Mouse (Mus musculus): ENCODE measurements at regions not wholly inside any gene's neighbourhood (a gene's known extent, or its start where the extent isn't known, plus 50 kb on each side); places are given as distances from the start of the nearest gene placed in this dataset.

- in situ Hi-C loops (cut with MboI; ENCODE audit: low pct_unique_long_range_greater_than_20kb in 1 of 2, low sequenced_read_pairs in 2 of 2, unreplicated experiment in 1 of 2): no loop called here
These were observed 283.6 kb upstream of the Nfe2l3 start for GRCm38 (mm10) chr6:51148821-51149220.

GRCm38 (mm10) chr6:51150066-51150465, 282.4 kb upstream of the Nfe2l3 start:
- in situ Hi-C loops (cut with MboI; ENCODE audit: low pct_unique_long_range_greater_than_20kb in 1 of 2, low sequenced_read_pairs in 2 of 2, unreplicated experiment in 1 of 2): loop anchor here (25.0 kb wide), 2 partner anchors 338 to 463 kb away; no protein-coding TSS in a partner anchor

GRCm38 (mm10) chr6:51150486-51150885, 282.0 kb upstream of the Nfe2l3 start:
- in situ Hi-C loops (cut with MboI; ENCODE audit: low pct_unique_long_range_greater_than_20kb in 1 of 2, low sequenced_read_pairs in 2 of 2, unreplicated experiment in 1 of 2): loop anchor here (25.0 kb wide), 2 partner anchors 338 to 463 kb away; no protein-coding TSS in a partner anchor

DNA sequence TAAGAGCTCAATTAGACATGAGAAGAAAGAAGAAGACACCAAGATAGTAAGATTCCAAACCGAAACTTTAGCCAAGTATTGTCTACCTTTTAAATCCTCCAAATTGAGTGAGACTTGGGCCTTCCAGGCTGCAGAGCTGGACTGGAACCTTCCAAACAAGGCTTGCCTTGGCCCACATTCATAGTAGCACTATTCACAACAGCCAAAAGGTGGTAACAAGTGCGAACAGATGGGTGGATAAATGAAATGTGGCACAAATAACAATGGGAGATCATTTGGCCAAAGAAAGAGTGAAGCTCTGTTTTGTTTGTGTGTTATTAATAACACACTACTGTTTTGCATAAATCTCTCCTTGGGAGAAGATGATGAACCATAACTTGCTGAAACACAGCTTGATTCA, 281.6 kb upstream of the Nfe2l3 start:
- in situ Hi-C loops (cut with MboI; ENCODE audit: low pct_unique_long_range_greater_than_20kb in 1 of 2, low sequenced_read_pairs in 2 of 2, unreplicated experiment in 1 of 2): loop anchor here (25.0 kb wide), 2 partner anchors 339 to 464 kb away; no protein-coding TSS in a partner anchor

- in situ Hi-C loops (cut with MboI; ENCODE audit: low pct_unique_long_range_greater_than_20kb in 1 of 2, low sequenced_read_pairs in 2 of 2, unreplicated experiment in 1 of 2): loop anchor here (25.0 kb wide), 2 partner anchors 345 to 470 kb away; no protein-coding TSS in a partner anchor
These were observed 275.6 kb upstream of the Nfe2l3 start for GRCm38 (mm10) chr6:51156836-51157370.

GRCm38 (mm10) chr6:51161149-51161548, 271.3 kb upstream of the Nfe2l3 start:
- in situ Hi-C loops (cut with MboI; ENCODE audit: low pct_unique_long_range_greater_than_20kb in 1 of 2, low sequenced_read_pairs in 2 of 2, unreplicated experiment in 1 of 2): loop anchor here (5.0 to 25.0 kb wide), 4 partner anchors 74 to 474 kb away; no protein-coding TSS in a partner anchor

- in situ Hi-C loops (cut with MboI; ENCODE audit: low pct_unique_long_range_greater_than_20kb in 1 of 2, low sequenced_read_pairs in 2 of 2, unreplicated experiment in 1 of 2): loop anchor here (5.0 to 25.0 kb wide), 4 partner anchors 75 to 475 kb away; no protein-coding TSS in a partner anchor
These were observed 270.0 kb upstream of the Nfe2l3 start for GRCm38 (mm10) chr6:51162208-51163082.

GRCm38 (mm10) chr6:51163266-51163665, 269.2 kb upstream of the Nfe2l3 start:
- in situ Hi-C loops (cut with MboI; ENCODE audit: low pct_unique_long_range_greater_than_20kb in 1 of 2, low sequenced_read_pairs in 2 of 2, unreplicated experiment in 1 of 2): loop anchor here (5.0 to 25.0 kb wide), 4 partner anchors 76 to 476 kb away; no protein-coding TSS in a partner anchor

DNA sequence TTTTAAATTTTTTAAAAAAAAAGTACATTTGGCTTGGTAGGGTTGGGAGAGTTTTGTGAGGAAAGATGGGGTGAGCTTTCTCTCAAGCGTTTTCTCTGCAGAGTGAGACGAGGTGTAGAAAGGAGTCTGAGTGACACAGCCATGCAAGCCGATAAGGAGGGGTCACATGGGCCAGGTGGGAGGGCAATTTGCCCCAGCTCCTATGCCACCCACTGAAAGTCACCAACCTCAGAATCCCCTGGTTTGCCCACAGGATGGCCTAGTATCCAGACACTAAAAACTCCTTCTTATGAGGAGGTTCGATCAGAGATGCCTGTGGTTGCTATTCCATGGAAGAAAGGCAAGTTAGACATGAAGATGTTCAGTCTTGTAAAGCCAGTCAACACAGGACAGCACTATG, 268.6 kb upstream of the Nfe2l3 start:
- in situ Hi-C loops (cut with MboI; ENCODE audit: low pct_unique_long_range_greater_than_20kb in 1 of 2, low sequenced_read_pairs in 2 of 2, unreplicated experiment in 1 of 2): loop anchor here (5.0 to 25.0 kb wide), 4 partner anchors 77 to 477 kb away; no protein-coding TSS in a partner anchor

DNA sequence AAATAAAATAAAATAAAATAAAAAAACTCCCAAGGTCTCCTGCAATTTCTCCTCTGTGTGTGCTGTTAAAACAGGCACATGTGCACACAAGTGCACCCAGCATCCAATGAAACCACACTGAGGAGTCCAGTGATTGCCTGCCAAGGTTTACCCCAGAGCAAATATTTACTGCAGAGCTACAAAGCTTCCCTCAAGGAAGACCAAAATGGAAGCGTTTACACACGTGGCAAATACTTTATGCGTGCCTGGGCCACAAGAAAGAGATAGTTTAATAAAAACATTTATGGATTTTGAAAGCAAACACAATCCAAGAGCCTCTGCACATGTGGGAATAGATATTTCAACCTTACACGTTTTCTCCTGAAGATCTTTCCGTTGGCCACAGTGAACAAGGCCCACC, 265.4 kb upstream of the Nfe2l3 start:
- in situ Hi-C loops (cut with MboI; ENCODE audit: low pct_unique_long_range_greater_than_20kb in 1 of 2, low sequenced_read_pairs in 2 of 2, unreplicated experiment in 1 of 2): loop anchor here (10.0 to 25.0 kb wide), 3 partner anchors 232 to 480 kb away; no protein-coding TSS in a partner anchor

- in situ Hi-C loops (cut with MboI; ENCODE audit: low pct_unique_long_range_greater_than_20kb in 1 of 2, low sequenced_read_pairs in 2 of 2, unreplicated experiment in 1 of 2): loop anchor here (10.0 to 25.0 kb wide), 3 partner anchors 233 to 481 kb away; no protein-coding TSS in a partner anchor
These were observed 264.4 kb upstream of the Nfe2l3 start for GRCm38 (mm10) chr6:51168048-51168447.

- in situ Hi-C loops (cut with MboI; ENCODE audit: low pct_unique_long_range_greater_than_20kb in 1 of 2, low sequenced_read_pairs in 2 of 2, unreplicated experiment in 1 of 2): loop anchor here (10.0 to 25.0 kb wide), 3 partner anchors 234 to 482 kb away; no protein-coding TSS in a partner anchor
These were observed 263.4 kb upstream of the Nfe2l3 start for GRCm38 (mm10) chr6:51168775-51169695.

GRCm38 (mm10) chr6:51169971-51170411, 262.5 kb upstream of the Nfe2l3 start:
- in situ Hi-C loops (cut with MboI; ENCODE audit: low pct_unique_long_range_greater_than_20kb in 1 of 2, low sequenced_read_pairs in 2 of 2, unreplicated experiment in 1 of 2): loop anchor here (5.0 to 25.0 kb wide), 5 partner anchors 233 to 483 kb away; no protein-coding TSS in a partner anchor

- in situ Hi-C loops (cut with MboI; ENCODE audit: low pct_unique_long_range_greater_than_20kb in 1 of 2, low sequenced_read_pairs in 2 of 2, unreplicated experiment in 1 of 2): loop anchor here (5.0 to 25.0 kb wide), 4 partner anchors 233 to 483 kb away; no protein-coding TSS in a partner anchor
These were observed 262.1 kb upstream of the Nfe2l3 start for GRCm38 (mm10) chr6:51170414-51170813.

DNA sequence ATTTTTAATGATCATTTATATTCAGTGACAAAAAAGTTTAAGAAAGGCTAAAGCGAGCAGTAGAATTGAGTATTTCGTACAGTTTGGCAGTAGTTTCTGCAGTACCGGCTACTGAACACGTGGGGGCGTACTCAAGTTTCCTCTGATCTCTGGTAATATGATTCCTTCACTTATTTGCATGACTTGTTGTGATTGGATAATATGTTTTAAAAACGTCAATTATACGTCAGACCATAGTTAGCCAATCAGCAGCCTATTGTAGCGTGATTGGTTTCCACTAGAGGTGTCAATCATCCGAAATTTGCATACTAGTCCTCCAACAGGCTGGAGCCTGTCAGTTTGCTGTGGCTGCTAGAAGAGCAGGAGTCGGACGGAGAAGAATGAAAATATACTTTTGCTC, 261.6 kb upstream of the Nfe2l3 start:
- in situ Hi-C loops (cut with MboI; ENCODE audit: low pct_unique_long_range_greater_than_20kb in 1 of 2, low sequenced_read_pairs in 2 of 2, unreplicated experiment in 1 of 2): loop anchor here (5.0 to 25.0 kb wide), 4 partner anchors 234 to 484 kb away; no protein-coding TSS in a partner anchor

DNA sequence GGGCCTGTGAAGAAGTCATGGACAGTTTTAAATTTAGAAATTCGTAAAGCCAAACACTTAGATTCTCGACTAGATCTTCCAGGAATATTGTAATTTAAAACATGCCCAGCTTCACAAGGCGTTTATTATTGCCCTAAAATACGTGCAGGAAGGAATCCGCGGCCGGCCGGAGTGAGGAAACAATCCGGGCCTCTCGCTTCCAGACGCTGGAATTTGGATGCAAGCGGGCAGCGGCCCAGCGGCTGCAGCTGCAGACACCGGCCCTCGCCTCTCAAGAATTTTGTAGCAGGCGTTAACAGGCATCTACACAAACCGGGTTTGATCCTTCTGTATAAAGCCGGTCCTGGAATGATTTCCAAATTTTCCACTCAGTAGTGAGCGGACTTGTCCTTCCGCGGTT, 260.7 kb upstream of the Nfe2l3 start:
- in situ Hi-C loops (cut with MboI; ENCODE audit: low pct_unique_long_range_greater_than_20kb in 1 of 2, low sequenced_read_pairs in 2 of 2, unreplicated experiment in 1 of 2): loop anchor here (5.0 to 25.0 kb wide), 4 partner anchors 234 to 484 kb away; no protein-coding TSS in a partner anchor

DNA sequence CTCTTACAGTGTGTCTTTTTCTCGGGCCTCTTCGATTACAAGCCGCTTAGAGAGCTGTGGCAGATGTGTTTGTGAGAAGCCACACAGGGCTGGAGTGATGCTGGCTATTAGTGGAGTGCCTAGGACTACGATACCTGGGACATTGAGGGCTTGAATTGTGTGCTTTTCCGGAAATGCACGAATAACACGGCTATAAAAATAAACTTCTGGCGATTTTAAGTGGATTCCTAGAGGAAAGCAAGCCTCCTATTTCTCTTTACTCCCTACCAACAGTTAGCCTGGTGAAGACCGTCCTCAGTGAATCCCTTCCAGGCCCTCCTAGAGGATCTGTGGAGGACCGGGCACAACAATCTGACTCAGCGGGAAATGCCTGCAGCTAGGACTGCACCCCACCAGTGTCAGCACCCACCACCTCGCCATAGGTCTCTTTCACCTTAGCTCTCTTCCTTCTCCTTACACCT, 260.1 kb upstream of the Nfe2l3 start:
- in situ Hi-C loops (cut with MboI; ENCODE audit: low pct_unique_long_range_greater_than_20kb in 1 of 2, low sequenced_read_pairs in 2 of 2, unreplicated experiment in 1 of 2): loop anchor here (5.0 to 25.0 kb wide), 4 partner anchors 235 to 485 kb away; no protein-coding TSS in a partner anchor
